Mouse (Mus musculus) hematopoietic stem cell, adult 5-6 weeks (primary cell): ENCODE data around the gene Stat6. TPM values are rescaled to one million over a fixed set of nuclear protein-coding genes. Genes with fewer than 3 reads are reported as not detected.
"Not testable (repeated sequence)": the region's sequence is repeated elsewhere in the genome, so short reads cannot be mapped to it uniquely, and the experiment has no call there.

Source experiments
- ATAC-seq, 2 experiments: fragments of 125-278 bp in 1 of 2; replicated peaks in 1 of 2; 2 replicates each; pipeline ENCODE4 v1.8.0; 2016 to 2017; ENCODE audit warnings: inconsistent platforms in 2 of 2, mild to moderate bottlenecking in 2 of 2, moderate number of reproducible peaks in 2 of 2, low read depth in 1 of 2, moderate TSS enrichment in 1 of 2; ENCODE audit not compliant: low FRiP score in 2 of 2, poor library complexity in 2 of 2, severe bottlenecking in 2 of 2, insufficient read depth in 1 of 2, low TSS enrichment in 1 of 2
- total RNA-seq: library from RNA; stranded (forward); fragments of 172-1452, 232-1000 nt; gene quantifications from 2 replicates; pipeline ENCODE4 v1.2.3, GENCODE M21; 2017

The Stat6 gene
- total RNA-seq, 1 experiment from 2014 or later: 49.8 TPM

GRCm38 (mm10) chr10:127631261-127632214, 11.2 kb upstream of the Stat6 start:
- peak; percentile 72 to 85 for ATAC-seq

- no peak for ATAC-seq
Measured at GRCm38 (mm10) chr10:127632668-127633271, 10.0 kb upstream of the Stat6 start.

- ATAC-seq: no peak
Measured at GRCm38 (mm10) chr10:127640421-127640820, 2.4 kb upstream of the Stat6 start.

- ATAC-seq: peak; percentile 43 to 52
Measured at GRCm38 (mm10) chr10:127641861-127642771, 670 bp upstream of the Stat6 start.

- peak; percentile 46 to 55 for ATAC-seq
Measured at GRCm38 (mm10) chr10:127643553-127644238, 910 bp downstream of the Stat6 start.

GRCm38 (mm10) chr10:127645791-127646190, 3.0 kb downstream of the Stat6 start:
- no peak for ATAC-seq

GRCm38 (mm10) chr10:127652906-127653638, 10.3 kb downstream of the Stat6 start:
- no peak for ATAC-seq

- ATAC-seq: peak; percentile 60 to 62
Measured at GRCm38 (mm10) chr10:127654970-127655579, 12.3 kb downstream of the Stat6 start.

- ATAC-seq: not testable (repeated sequence)
Measured at GRCm38 (mm10) chr10:127657617-127658016, 14.8 kb downstream of the Stat6 start.

GRCm38 (mm10) chr10:127658076-127658475, 15.3 kb downstream of the Stat6 start:
- ATAC-seq: peak in 1 of 2 experiments; percentile 16; a peak in 1 of 4 replicates

- no peak for ATAC-seq
Measured at GRCm38 (mm10) chr10:127659551-127659950, 16.8 kb downstream of the Stat6 start.

- ATAC-seq: no peak
Measured at GRCm38 (mm10) chr10:127661291-127661914, 18.6 kb downstream of the Stat6 start.

- ATAC-seq: peak; percentile 12 to 23; a peak in 1 of 4 replicates
Measured at GRCm38 (mm10) chr10:127661915-127662663, 19.3 kb downstream of the Stat6 start.

- ATAC-seq: no peak
Measured at GRCm38 (mm10) chr10:127662666-127663253, 20.0 kb downstream of the Stat6 start.

- ATAC-seq: no peak
Measured at GRCm38 (mm10) chr10:127663590-127663989, 20.8 kb downstream of the Stat6 start.
